Mouse (Mus musculus) neural tube, embryonic 13.5 days (tissue): ENCODE measurements around the gene Togaram2. TPM values are rescaled to one million over a fixed set of nuclear protein-coding genes. Genes with fewer than 3 reads are reported as not detected.
A peak's percentile ranks its signal among the peaks of the same experiment; 100 is the strongest.

Experiments
- ATAC-seq: fragments of 200-750 bp; cut with Nextera tagmentation; 2 replicates; pipeline ENCODE4 v1.8.0; 2017; ENCODE audit warnings: low read depth, mild to moderate bottlenecking, moderate TSS enrichment, moderate library complexity
- H3K27ac ChIP-seq: fragments of 300-500 bp; sonication (generic); replicated peaks from 2 replicates; pipeline ENCODE4 v1.5.1; 2015; ENCODE audit warnings: moderate library complexity, mild to moderate bottlenecking, inconsistent platforms
- H3K27me3 ChIP-seq: fragments of 300-500 bp; sonication (generic); 2 replicates; pipeline ENCODE4 v1.6.1; 2015; ENCODE audit warnings: mild to moderate bottlenecking, inconsistent platforms
- H3K36me3 ChIP-seq: fragments of 300-500 bp; sonication (generic); 2 replicates; pipeline ENCODE4 v1.6.1; 2015; ENCODE audit warnings: mild to moderate bottlenecking, inconsistent platforms
- H3K4me1 ChIP-seq: fragments of 300-500 bp; sonication (generic); replicated peaks from 2 replicates; pipeline ENCODE4 v1.6.1; 2015; ENCODE audit warnings: inconsistent platforms
- H3K4me2 ChIP-seq: fragments of 300-500 bp; sonication (generic); 2 replicates; pipeline ENCODE4 v1.6.1; 2015; ENCODE audit warnings: inconsistent platforms, mild to moderate bottlenecking, moderate library complexity
- H3K4me3 ChIP-seq: fragments of 300-500 bp; sonication (generic); 2 replicates; pipeline ENCODE4 v1.5.1; 2015; ENCODE audit warnings: mild to moderate bottlenecking, inconsistent platforms
- H3K9ac ChIP-seq: fragments of 300-500 bp; sonication (generic); 2 replicates; pipeline ENCODE4 v1.6.1; 2015; ENCODE audit warnings: moderate library complexity, mild to moderate bottlenecking, inconsistent platforms
- H3K9me3 ChIP-seq: fragments of 300-500 bp; sonication (generic); 2 replicates; pipeline ENCODE4 v1.6.1; 2016; ENCODE audit warnings: inconsistent platforms
- WGBS: fragments of 180-500 bp; shearing (Covaris S2); methylation state at CpG from one replicate; pipeline ENCODE4 v1.1.7; 2015; 5-methylcytosine and 5-hydroxymethylcytosine counted together
- polyA plus RNA-seq: library from polyadenylated mRNA; unstranded; fragments of >200 nt; fragmentation: Nextera tagmentation; extraction: Ambion mirVana; gene quantifications from 2 replicates; pipeline ENCODE4 v1.2.1, GENCODE M21; 2015

Togaram2 gene
- polyA plus RNA-seq, 1 experiment from 2014 or later: 0.29 TPM

DNA sequence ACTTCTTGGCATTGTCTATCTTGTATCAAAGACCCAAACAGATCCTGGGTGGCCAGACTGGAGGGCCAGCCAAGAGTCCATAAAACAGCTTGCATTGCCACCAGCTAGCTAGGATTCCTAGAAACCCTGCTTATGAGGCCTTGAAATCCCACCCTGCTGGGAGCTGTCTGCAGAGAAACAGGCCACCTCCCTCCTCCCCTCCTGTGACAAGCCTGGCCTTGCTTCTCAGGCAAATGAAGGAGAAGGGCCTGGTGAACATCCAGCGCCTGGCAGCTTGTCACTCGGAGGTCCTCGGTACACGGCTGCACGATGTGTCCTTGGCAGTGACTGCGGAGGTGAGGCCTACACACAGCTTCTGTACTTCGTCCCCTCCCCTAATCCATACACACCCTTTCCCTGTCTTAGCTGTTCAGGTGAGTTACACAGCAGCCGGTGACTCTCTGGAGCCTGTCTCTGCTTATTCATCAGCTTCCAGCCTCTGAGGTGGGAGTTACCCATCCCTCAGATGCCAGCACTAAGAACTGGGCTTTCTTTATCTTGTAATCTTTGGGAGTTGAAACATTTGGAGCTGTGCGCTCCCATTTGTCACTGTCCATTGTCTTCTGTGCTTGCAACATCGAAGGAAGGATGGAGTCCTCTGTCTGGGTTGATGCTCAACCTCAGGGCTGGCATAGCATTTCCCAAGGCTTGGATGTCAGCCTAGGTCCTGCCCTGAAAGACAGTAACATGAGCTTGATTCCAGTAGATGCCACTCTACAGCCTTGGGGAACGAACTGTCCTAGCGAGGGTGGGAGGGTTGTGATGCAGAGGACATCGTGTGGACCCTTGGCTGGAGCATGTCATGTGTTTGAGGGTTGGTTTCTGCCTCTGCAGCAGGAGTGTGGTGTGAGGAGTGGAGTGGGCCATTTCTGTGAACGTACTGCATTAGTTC is 32.8 kb downstream of the Togaram2 start:
- Histone ChIP-seq H3K4me1 (peaks cover 6% of the 10 kb centered on the region), H3K9me3 (0 out of 2 replicates have a peak, but pooled peaks cover 6% of the 10 kb centered on the region), H3K4me3 (no peak overlapping the region), H3K4me2 (no peak overlapping the region), H3K27ac (no peak overlapping the region), H3K27me3 (no peaks in the 10 kb centered on the region), H3K36me3 (no peaks in the 10 kb centered on the region), H3K9ac (no peak overlapping the region)
- ATAC-seq: no peak
- 91% methylated on average over 14 of the region's 14 CpGs for WGBS

DNA sequence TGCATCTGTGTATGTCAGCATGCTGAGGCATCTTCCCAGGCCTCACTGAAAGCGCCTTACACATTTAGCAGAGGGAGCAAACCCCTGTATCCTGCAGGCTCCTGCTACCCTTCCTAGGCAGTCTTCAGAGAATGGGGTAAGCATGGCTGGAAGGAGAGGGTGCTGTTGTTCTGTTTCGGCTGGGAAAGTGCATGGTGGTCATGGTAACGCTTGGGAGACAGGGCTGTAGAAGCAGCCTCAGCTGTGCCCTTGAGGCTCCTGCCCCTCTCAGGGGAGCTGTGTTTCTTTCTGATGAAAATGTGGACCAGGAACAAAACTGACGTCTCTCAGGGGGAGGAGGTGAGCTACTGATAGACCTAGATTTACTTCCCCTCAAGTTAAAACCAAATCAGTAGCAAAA is 34.7 kb downstream of the Togaram2 start:
- no peak overlapping the region for H3K4me2 ChIP-seq
- WGBS: 38% methylated on average over 4 of the region's 4 CpGs
- ATAC-seq: peak; percentile 57; the same call in 1 of the 2 replicates

DNA sequence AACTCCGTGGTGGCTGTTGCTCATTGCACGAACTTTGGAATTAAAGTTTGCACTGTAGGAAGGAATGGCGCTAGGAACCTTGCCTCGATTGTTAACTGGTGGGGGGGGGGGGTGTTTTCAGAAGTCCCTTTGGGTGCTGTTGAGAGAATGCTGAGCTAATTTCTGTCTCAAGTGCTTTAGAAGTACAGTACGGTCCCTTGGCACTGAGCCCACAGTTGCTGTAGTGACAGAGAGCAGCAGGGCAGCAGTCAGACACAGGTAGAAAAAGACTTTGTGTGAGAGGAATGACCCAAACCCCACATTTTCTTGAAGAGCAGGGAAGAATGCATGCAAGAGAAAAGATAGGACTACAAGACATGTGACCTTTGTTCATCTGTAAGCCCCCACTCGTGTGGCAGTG is 39.2 kb downstream of the Togaram2 start:
- Histone ChIP-seq H3K4me3 (no peak overlapping the region), H3K27me3 (no peaks in the 10 kb centered on the region), H3K4me2 (no peak overlapping the region), H3K27ac (no peak overlapping the region), H3K36me3 (no peaks in the 10 kb centered on the region), H3K9ac (no peak overlapping the region), H3K9me3 (no peaks in the 10 kb centered on the region), H3K4me1 (peaks cover 6% of the 10 kb centered on the region)
- no peak for ATAC-seq
- 84% methylated on average over 6 of the region's 6 CpGs for WGBS

More for the DNA sequence above, 34.7 kb downstream of the Togaram2 start:
- Histone ChIP-seq H3K9ac (0 out of 2 replicates have a peak overlapping the region, but pooled peaks have one; percentile 8), H3K4me3 (no peak overlapping the region), H3K27me3 (no peaks in the 10 kb centered on the region), H3K9me3 (0 out of 2 replicates have a peak, but pooled peaks cover 6% of the 10 kb centered on the region), H3K36me3 (no peaks in the 10 kb centered on the region), H3K4me1 (peaks cover 6% of the 10 kb centered on the region), H3K27ac (no peak overlapping the region)

DNA sequence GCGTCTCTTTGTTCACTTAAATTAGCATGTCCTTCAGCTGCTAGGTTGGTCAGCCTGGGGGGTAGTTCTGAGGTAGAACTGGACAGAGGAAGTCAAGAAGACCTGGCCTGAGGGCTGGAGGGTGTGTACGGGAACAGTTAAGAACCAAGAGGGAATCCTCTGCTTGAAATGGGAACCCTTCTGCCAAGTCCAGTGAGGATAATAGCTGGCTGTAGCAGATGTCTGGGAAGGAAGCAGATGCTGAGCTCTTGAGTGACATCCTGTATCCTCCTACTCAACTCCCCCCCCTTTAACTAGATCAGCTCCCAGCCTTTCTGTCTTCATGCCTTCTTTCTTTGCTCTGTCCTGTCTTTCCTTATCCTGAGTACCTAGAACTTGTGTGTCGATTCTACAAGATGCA is 42.0 kb downstream of the Togaram2 start:
- Histone ChIP-seq H3K27ac (no peak overlapping the region), H3K9ac (no peak overlapping the region), H3K4me2 (no peak overlapping the region), H3K36me3 (no peaks in the 10 kb centered on the region), H3K27me3 (no peaks in the 10 kb centered on the region), H3K4me1 (no peaks in the 10 kb centered on the region), H3K9me3 (no peaks in the 10 kb centered on the region), H3K4me3 (no peak overlapping the region)
- WGBS: 81% methylated on average over 3 of the region's 3 CpGs
- ATAC-seq: no peak

DNA sequence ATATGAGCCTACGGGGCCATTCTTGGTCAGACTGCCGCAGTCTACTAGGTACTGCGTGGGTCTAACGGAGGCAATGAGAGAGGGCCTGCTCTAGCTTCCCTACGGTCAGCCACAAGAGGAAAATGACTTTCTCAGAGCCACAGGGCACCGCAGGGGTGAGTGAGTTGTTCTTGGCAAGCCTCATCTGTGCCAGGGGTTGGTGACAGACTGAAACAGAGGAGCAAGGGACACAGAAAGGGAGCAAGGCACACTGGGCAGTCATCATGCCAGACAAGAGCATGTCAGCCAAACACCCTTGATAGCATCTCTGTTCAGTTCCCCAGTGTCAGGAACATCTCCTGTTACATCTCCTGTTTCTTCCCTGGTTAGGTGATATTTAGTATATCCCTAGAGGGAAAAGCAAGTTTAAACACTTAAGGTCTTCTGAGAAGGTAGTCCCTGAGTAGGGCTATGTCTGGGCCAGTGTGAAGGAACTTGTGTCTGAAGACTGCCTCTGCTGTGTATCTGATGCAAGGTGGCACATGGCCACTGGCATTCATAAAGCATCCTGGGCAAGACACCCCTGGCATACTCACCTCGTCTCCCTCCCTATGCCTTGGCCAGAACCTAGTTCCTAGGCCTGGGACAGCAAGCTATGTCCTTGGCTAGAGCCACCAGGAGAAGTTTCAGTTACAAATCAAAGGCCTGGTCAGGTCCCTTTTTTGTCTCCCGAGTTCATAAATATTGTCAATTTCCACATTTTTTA is 45.0 kb downstream of the Togaram2 start:
- Histone ChIP-seq H3K4me3 (no peak overlapping the region), H3K4me1 (no peaks in the 10 kb centered on the region), H3K27ac (no peak overlapping the region), H3K36me3 (no peaks in the 10 kb centered on the region), H3K9me3 (no peaks in the 10 kb centered on the region), H3K4me2 (no peak overlapping the region), H3K27me3 (no peaks in the 10 kb centered on the region), H3K9ac (no peak overlapping the region)
- no peak for ATAC-seq
- WGBS: 86% methylated on average over 8 of the region's 8 CpGs

DNA sequence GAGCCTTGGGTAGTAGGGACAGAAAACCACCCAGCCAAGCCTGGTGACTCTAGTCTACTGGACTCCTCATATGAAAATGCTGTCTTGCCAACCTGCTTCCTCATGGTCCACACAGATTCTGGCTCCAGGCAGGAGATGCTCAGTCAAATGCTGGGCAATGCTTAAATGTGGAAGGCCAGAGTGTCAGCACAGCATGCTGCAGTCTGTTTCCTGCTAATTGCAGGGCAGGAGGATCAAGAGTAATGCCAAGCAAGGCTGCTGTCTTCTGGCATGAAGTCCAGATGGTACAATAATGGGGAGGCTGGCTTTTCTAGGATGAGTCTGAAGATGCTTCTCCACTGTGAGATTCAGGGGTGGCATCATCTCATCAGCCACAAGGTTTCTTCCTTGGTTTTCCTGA is 47.4 kb downstream of the Togaram2 start:
- H3K36me3 ChIP-seq: no peaks in the 10 kb centered on the region
- H3K4me1 ChIP-seq: no peaks in the 10 kb centered on the region
- no peak overlapping the region for H3K4me3 ChIP-seq
- ATAC-seq: no peak
- H3K9me3 ChIP-seq: no peaks in the 10 kb centered on the region
- no peaks in the 10 kb centered on the region for H3K27me3 ChIP-seq
- no peak overlapping the region for H3K27ac ChIP-seq
- no peak overlapping the region for H3K9ac ChIP-seq
- H3K4me2 ChIP-seq: no peak overlapping the region

DNA sequence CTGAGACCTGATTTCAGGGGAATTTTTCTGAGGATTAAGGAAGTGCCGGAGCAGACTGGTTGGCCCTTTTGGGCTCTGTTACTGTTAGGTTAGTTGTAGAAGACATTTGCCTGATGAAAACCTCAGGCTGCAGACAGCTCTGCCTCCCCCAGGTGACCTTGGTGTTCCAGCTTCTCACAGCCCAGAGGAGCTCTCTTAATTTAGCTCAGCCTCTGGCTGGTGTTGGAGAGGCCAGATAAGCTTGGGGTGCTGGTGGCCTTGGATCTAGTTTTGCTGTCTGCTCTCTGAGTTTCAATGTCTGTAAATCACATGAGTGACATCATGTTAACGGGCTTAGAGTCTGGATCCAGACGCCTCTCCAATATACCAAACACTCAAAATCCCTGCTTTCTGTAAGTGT is 48.0 kb downstream of the Togaram2 start:
- H3K27me3 ChIP-seq: no peaks in the 10 kb centered on the region

DNA sequence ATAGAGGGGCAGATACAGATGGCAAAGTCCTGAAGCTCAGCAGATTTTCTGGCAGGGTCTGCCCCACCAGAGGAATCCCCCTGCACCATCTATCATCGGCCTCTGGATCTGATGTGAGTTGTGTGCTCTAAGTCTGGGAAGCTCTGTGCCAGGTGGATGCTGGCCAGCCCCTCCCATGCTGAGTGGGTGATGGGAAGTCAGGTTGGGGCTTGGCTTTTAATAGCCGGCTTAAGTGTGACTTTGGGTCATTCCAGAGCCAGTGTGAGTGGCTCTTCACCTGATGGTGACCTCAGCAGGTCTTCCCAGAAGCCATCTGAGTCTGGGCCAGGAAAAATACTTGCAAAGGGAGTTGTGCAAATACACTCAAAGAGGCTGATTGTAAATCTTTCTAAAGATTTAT is 57.6 kb downstream of the Togaram2 start:
- H3K4me3 ChIP-seq: no peak overlapping the region
- H3K4me1 ChIP-seq: no peaks in the 10 kb centered on the region
- 65% methylated on average over 2 of the region's 2 CpGs for WGBS
- ATAC-seq: 0 out of 2 replicates have a peak, but pooled peaks have one; percentile 32
- no peak overlapping the region for H3K27ac ChIP-seq
- H3K4me2 ChIP-seq: no peak overlapping the region
- H3K27me3 ChIP-seq: no peaks in the 10 kb centered on the region
- H3K9ac ChIP-seq: no peak overlapping the region
- no peaks in the 10 kb centered on the region for H3K36me3 ChIP-seq
- no peaks in the 10 kb centered on the region for H3K9me3 ChIP-seq

More for the DNA sequence above, 48.0 kb downstream of the Togaram2 start:
- Histone ChIP-seq H3K4me1 (no peaks in the 10 kb centered on the region), H3K27ac (no peak overlapping the region), H3K4me2 (no peak overlapping the region), H3K9ac (no peak overlapping the region), H3K36me3 (no peaks in the 10 kb centered on the region), H3K4me3 (no peak overlapping the region), H3K9me3 (no peaks in the 10 kb centered on the region)
- no peak for ATAC-seq
- 85% methylated on average over 3 of the region's 3 CpGs for WGBS

DNA sequence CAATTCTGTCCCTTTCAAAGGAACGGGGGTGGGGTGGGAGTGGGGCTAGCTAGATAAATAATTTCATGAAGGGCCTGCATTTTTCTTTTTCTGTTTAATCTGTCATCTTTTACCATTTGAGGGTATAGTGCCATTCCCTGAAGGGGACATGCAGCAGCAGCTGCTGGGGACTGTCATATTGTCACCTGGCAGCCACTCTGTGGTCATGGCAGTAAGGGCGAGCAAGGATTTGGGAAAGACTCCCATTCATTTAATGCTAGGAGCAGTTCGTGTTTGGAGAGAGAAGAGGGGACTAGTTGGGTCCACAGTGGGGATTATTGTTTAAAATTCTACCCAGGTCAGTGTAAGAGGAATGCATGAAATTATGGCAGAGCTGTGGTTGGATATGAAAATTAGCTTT is 63.4 kb downstream of the Togaram2 start:
- no peak for ATAC-seq
- no peaks in the 10 kb centered on the region for H3K4me1 ChIP-seq
- no peaks in the 10 kb centered on the region for H3K27me3 ChIP-seq
- H3K9me3 ChIP-seq: no peaks in the 10 kb centered on the region
- no peak overlapping the region for H3K4me3 ChIP-seq
- H3K9ac ChIP-seq: no peak overlapping the region
- H3K27ac ChIP-seq: no peak overlapping the region
- no peak overlapping the region for H3K4me2 ChIP-seq
- no peaks in the 10 kb centered on the region for H3K36me3 ChIP-seq
- 73% methylated on average over 3 of the region's 3 CpGs for WGBS

DNA sequence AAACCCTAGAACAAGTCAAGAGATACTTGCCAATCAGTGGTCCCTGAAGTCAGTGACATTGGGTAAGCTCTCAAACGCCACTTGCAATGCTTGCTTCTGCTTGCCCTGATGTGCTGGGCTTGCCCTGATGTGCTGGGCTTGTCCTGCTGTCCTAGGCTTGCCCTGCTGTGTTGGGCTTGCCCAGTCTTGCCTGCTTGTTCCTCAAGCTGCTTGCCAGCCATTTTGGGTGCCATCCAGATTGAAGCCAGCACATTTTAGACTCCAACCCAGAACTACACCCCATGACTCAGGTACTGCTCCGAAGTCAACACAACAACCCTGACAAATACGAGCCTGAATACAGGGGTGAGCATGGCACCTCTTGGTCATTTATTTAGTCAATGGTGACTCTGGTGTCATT is 69.1 kb downstream of the Togaram2 start:
- ATAC-seq: no peak
- Histone ChIP-seq H3K4me2 (no peak overlapping the region), H3K36me3 (no peaks in the 10 kb centered on the region), H3K4me3 (no peak overlapping the region), H3K4me1 (peaks cover 18% of the 10 kb centered on the region), H3K9ac (no peak overlapping the region), H3K27me3 (no peaks in the 10 kb centered on the region), H3K27ac (no peak overlapping the region), H3K9me3 (no peaks in the 10 kb centered on the region)
- 88% methylated on average over 3 of the region's 3 CpGs for WGBS

DNA sequence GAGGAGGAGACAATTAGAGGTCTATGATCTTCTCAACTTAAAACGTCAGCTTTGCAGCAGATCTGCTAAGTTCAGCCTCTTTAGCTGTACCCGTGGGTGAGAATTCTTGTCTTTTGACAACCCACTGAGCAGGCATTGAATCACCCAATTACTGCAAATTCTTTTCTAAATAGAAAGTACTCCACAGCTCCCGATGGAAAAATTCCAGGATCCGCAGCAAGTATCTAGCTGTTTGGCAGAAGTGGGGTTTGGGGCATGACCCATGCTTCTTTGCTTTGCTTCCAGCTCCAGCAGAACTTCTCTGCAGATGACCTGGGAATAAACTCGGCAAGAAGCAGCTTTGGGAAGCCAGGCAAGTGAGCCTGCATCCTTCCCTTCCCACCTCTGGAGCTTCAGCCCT is 69.9 kb downstream of the Togaram2 start:
- Histone ChIP-seq H3K4me2 (no peak overlapping the region), H3K27me3 (no peaks in the 10 kb centered on the region), H3K4me3 (no peak overlapping the region), H3K4me1 (peaks cover 21% of the 10 kb centered on the region), H3K27ac (no peak overlapping the region), H3K9ac (no peak overlapping the region), H3K36me3 (no peaks in the 10 kb centered on the region), H3K9me3 (no peaks in the 10 kb centered on the region)
- 36% methylated on average over 5 of the region's 5 CpGs for WGBS
- no peak for ATAC-seq

DNA sequence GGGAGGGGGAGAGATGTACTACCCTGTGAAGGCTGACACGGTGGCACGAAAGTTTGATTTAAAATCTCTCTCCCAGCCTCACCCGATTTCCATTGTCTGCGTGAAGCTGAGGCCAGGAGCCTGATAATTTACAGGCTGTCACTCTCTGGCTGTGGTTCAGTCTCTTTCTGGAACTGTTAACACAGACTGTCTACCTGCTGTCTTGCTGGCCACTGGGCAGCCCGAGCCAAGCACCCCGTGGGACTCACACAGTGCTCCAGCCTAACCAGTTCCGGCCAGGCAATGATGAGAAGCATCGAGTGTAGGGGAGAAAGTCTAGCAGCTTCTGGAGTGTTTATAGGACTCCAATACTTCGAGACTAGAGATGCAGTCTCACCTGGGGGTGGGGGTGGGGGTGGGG is 73.1 kb downstream of the Togaram2 start:
- no peaks in the 10 kb centered on the region for H3K9me3 ChIP-seq
- H3K27me3 ChIP-seq: no peaks in the 10 kb centered on the region
- peaks cover 22% of the 10 kb centered on the region for H3K4me1 ChIP-seq
- H3K4me2 ChIP-seq: no peak overlapping the region
- peak overlapping the region; percentile 6; the same call in 1 of the 2 replicates for H3K27ac ChIP-seq
- no peak overlapping the region for H3K4me3 ChIP-seq
- H3K36me3 ChIP-seq: no peaks in the 10 kb centered on the region
- H3K9ac ChIP-seq: no peak overlapping the region
- 42% methylated on average over 9 of the region's 9 CpGs for WGBS
- ATAC-seq: peak; percentile 53; the same call in 1 of the 2 replicates
